Mouse (Mus musculus) CH12.LX (cell line): Measurements from ENCODE around the gene Dnajb1.

ENCODE experiments used
- CTCF ChIP-seq, 2 experiments: IDR thresholded peaks in 1 of 2; conservative IDR thresholded peaks in 1 of 2; 2 replicates each; pipeline ENCODE4 v1.5.1; 2011 to 2012; ENCODE audit warnings: low read depth in 2 of 2, low read length in 2 of 2, improper control_type of control experiment in 1 of 2, inconsistent platforms in 1 of 2, mild to moderate bottlenecking in 1 of 2, moderate library complexity in 1 of 2
- EP300 ChIP-seq: IDR thresholded peaks from 2 replicates; pipeline ENCODE4 v1.6.1; 2011; ENCODE audit warnings: low read length, improper control_type of control experiment
- POLR2A ChIP-seq: IDR thresholded peaks from 2 replicates; pipeline ENCODE4 v1.6.1; 2011; ENCODE audit warnings: low read depth, mild to moderate bottlenecking, improper control_type of control experiment, low read length
- TCF12 ChIP-seq: IDR thresholded peaks from 2 replicates; pipeline ENCODE4 v1.6.1; 2014; ENCODE audit warnings: low read depth, mild to moderate bottlenecking, inconsistent platforms, low read length, improper control_type of control experiment

DNA sequence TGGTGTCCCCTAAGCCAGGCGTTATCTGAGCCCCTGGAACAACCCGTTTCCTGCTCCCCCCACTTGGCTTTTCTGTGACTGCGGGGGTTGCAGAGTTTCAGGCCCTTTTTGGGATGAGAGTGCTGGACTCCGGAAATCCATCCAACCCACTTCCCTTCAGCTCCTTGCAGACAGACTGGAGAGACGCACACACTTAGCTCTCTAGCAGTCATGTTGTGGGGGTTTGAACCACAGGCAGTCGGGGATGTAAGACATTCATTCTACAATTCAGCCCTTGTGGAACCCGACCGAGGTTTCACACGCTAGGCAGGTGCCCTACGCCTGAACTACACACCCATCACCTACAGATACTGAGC lies 45.6 kb downstream of the Dnajb1 start:
- TF ChIP-seq CTCF (conservative IDR thresholded peaks at IDR 0.05 in 1 of 2, IDR thresholded peaks at IDR 0.05 in 1 of 2; ENCODE audit: low read depth in 2 of 2, low read length in 2 of 2): no peak
- no peak for TF ChIP-seq EP300
- TF ChIP-seq POLR2A: no peak
- no peak for TF ChIP-seq TCF12
